Mouse (Mus musculus) heart, embryonic 13.5 days (tissue): ENCODE data around the gene Nudt9. TPM values are rescaled to one million over a fixed set of nuclear protein-coding genes. Genes with fewer than 3 reads are reported as not detected.

Source experiments
- ATAC-seq: fragments of 200-750 bp; cut with Nextera tagmentation; 2 replicates; pipeline ENCODE4 v1.8.0; 2017; ENCODE audit warnings: moderate TSS enrichment; ENCODE audit not compliant: insufficient number of reproducible peaks, low FRiP score, low TSS enrichment; ENCODE audit errors: extremely low read depth
- H3K27ac ChIP-seq: fragments of 300-500 bp; sonication (generic); replicated peaks from 2 replicates; pipeline ENCODE4 v1.5.1; 2015; ENCODE audit warnings: moderate library complexity, mild to moderate bottlenecking, inconsistent platforms
- H3K27me3 ChIP-seq: fragments of 300-500 bp; sonication (generic); replicated peaks from 2 replicates; pipeline ENCODE4 v1.6.1; 2015; ENCODE audit warnings: mild to moderate bottlenecking, inconsistent platforms
- H3K36me3 ChIP-seq: fragments of 300-500 bp; sonication (generic); 2 replicates; pipeline ENCODE4 v1.6.1; 2015; ENCODE audit warnings: mild to moderate bottlenecking, inconsistent platforms
- H3K4me1 ChIP-seq: fragments of 300-500 bp; sonication (generic); 2 replicates; pipeline ENCODE4 v1.6.1; 2015; ENCODE audit warnings: inconsistent platforms
- H3K4me2 ChIP-seq: fragments of 300-500 bp; sonication (generic); 2 replicates; pipeline ENCODE4 v1.6.1; 2015; ENCODE audit warnings: inconsistent platforms, mild to moderate bottlenecking, moderate library complexity
- H3K4me3 ChIP-seq: fragments of 300-500 bp; sonication (generic); 2 replicates; pipeline ENCODE4 v1.5.1; 2015; ENCODE audit warnings: moderate library complexity, mild to moderate bottlenecking, inconsistent platforms
- H3K9ac ChIP-seq: fragments of 300-500 bp; sonication (generic); 2 replicates; pipeline ENCODE4 v1.6.1; 2015; ENCODE audit warnings: inconsistent platforms, mild to moderate bottlenecking, moderate library complexity
- H3K9me3 ChIP-seq: fragments of 300-500 bp; sonication (generic); 2 replicates; pipeline ENCODE4 v1.6.1; 2016; ENCODE audit warnings: inconsistent platforms
- WGBS: fragments of 180-500 bp; shearing (Covaris S2); methylation state at CpG from one replicate; pipeline ENCODE4 v1.1.7; 2015; ENCODE audit warnings: mixed read lengths; 5-methylcytosine and 5-hydroxymethylcytosine counted together
- polyA plus RNA-seq: library from polyadenylated mRNA; unstranded; fragments of >200 nt; fragmentation: Nextera tagmentation; extraction: Ambion mirVana; gene quantifications from 2 replicates; pipeline ENCODE4 v1.2.1, GENCODE M21; 2015

Nudt9 gene
- polyA plus RNA-seq, 1 experiment from 2014 or later: 53.7 TPM

- WGBS: 90% methylated on average over 5 of the region's 5 CpGs
- H3K36me3 ChIP-seq: peaks cover 86% of the 10 kb centered on the region
- H3K27me3 ChIP-seq: no peaks in the 10 kb centered on the region
These were observed 14.3 kb downstream of the Nudt9 start for GRCm38 (mm10) chr5:104060429-104060828.

GRCm38 (mm10) chr5:104061936-104062772, 16.0 kb downstream of the Nudt9 start:
- Histone ChIP-seq H3K9me3 (no peaks in the 10 kb centered on the region), H3K4me3 (no peak overlapping the region), H3K9ac (no peak overlapping the region), H3K4me2 (no peak overlapping the region), H3K27me3 (no peaks in the 10 kb centered on the region), H3K4me1 (no peaks in the 10 kb centered on the region), H3K36me3 (peaks cover 73% of the 10 kb centered on the region), H3K27ac (no peak overlapping the region)
- 86% methylated on average over 13 of the region's 13 CpGs for WGBS
- no peak for ATAC-seq

More at GRCm38 (mm10) chr5:104060429-104060828, 14.3 kb downstream of the Nudt9 start:
- no peaks in the 10 kb centered on the region for H3K9me3 ChIP-seq
- H3K27ac ChIP-seq: no peak overlapping the region
- H3K4me2 ChIP-seq: no peak overlapping the region
- H3K4me1 ChIP-seq: no peaks in the 10 kb centered on the region
- H3K4me3 ChIP-seq: no peak overlapping the region
- ATAC-seq: no peak
- H3K9ac ChIP-seq: no peak overlapping the region

DNA sequence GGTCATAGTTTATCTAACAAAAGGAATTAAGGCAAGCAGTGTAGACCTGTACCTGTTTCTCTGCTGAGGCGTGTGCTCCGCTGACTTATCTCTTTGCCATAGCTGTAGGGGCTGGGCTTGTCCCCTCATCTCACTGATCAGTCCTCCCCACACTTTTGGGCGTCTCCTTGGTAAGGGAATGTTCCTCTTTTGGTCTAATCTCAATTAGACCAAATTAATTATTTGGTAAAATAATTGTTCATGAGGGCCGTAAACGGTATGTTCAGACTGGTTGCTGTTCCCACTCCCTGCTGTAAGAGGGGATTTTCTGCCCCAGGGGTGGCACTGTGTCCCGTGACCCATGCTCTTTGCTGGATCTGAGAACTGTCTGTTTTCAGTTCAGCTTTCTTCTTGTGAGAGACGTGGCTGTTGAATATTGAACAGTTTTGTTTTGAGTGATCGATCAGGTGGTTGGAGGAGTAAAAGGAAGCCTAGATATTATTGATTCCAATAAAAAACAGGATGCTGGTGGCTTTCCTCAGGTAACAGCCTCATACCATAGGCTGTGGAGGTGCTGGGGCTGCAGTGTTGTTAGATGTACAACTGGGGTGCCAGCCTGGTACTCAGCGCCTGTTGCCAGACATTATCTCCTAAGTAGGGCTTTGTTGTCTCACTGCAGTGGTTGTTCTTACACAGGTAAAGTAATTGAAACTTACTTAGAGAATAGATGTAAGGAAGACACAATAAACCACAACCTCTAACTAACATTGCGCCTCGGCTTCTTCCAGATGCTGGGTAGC, 16.9 kb downstream of the Nudt9 start:
- Histone ChIP-seq H3K4me1 (no peaks in the 10 kb centered on the region), H3K4me2 (no peak overlapping the region), H3K27me3 (no peaks in the 10 kb centered on the region), H3K27ac (no peak overlapping the region), H3K36me3 (peaks cover 69% of the 10 kb centered on the region), H3K9ac (no peak overlapping the region), H3K9me3 (no peaks in the 10 kb centered on the region), H3K4me3 (no peak overlapping the region)
- WGBS: 85% methylated on average over 11 of the region's 11 CpGs
- ATAC-seq: no peak

GRCm38 (mm10) chr5:104068751-104069150, 22.6 kb downstream of the Nudt9 start:
- Histone ChIP-seq H3K4me1 (peaks cover 7% of the 10 kb centered on the region), H3K4me2 (no peak overlapping the region), H3K27ac (no peak overlapping the region), H3K27me3 (no peaks in the 10 kb centered on the region), H3K9me3 (no peaks in the 10 kb centered on the region), H3K36me3 (peaks cover 12% of the 10 kb centered on the region), H3K4me3 (no peak overlapping the region), H3K9ac (no peak overlapping the region)
- 83% methylated on average over 7 of the region's 7 CpGs for whole genome bisulfite sequencing
- ATAC-seq: no peak

- Histone ChIP-seq H3K36me3 (no peaks in the 10 kb centered on the region), H3K27me3 (peaks cover 9% of the 10 kb centered on the region; the same call in 1 of the 2 replicates), H3K4me3 (no peak overlapping the region), H3K4me1 (peaks cover 7% of the 10 kb centered on the region), H3K9me3 (no peaks in the 10 kb centered on the region), H3K9ac (no peak overlapping the region), H3K27ac (no peak overlapping the region), H3K4me2 (no peak overlapping the region)
- no peak for ATAC-seq
- 68% methylated on average over 4 of the region's 4 CpGs for WGBS
These were observed 24.9 kb downstream of the Nudt9 start for GRCm38 (mm10) chr5:104071048-104071447.

DNA sequence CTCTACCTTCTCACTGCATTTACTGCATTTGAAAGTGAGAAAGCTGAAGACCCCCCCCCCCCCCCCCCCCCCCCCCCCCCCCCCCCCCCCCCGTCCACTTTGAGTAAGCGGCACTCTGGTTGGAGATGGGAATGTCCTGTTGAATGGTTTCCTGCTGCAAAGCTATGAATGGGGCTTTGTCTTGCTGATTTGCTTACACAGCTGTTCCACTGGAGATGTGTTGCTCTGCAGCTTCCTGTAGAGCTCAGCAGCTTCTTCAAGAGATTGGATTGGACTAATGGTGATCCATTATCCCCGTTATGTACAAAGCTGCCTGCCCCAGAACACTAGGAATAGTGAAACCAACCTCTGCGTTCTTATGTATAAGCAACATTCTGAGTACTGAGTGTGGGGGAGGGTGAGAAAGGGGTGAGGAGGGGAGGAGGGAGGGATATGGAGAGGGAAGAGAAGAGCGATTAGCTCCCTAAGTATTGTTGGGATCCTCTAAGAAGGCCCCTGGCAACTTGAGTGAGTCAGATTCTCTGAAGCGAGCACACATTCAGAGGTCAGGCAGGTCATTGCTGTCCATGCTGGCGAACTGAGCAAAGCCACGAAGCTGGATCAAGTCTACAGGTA, 26.3 kb downstream of the Nudt9 start:
- H3K4me3 ChIP-seq: no peak overlapping the region
- H3K9me3 ChIP-seq: no peaks in the 10 kb centered on the region
- peak; percentile 95 for ATAC-seq
- 25% methylated on average over 7 of the region's 8 CpGs for WGBS
- H3K36me3 ChIP-seq: no peaks in the 10 kb centered on the region
- peak overlapping the region; percentile 37; the same call in 1 of the 2 replicates for H3K9ac ChIP-seq
- peak overlapping the region; percentile 76 for H3K27ac ChIP-seq
- H3K27me3 ChIP-seq: peaks cover 9% of the 10 kb centered on the region; the same call in 1 of the 2 replicates
- peaks cover 17% of the 10 kb centered on the region for H3K4me1 ChIP-seq
- peak overlapping the region; percentile 33 for H3K4me2 ChIP-seq

DNA sequence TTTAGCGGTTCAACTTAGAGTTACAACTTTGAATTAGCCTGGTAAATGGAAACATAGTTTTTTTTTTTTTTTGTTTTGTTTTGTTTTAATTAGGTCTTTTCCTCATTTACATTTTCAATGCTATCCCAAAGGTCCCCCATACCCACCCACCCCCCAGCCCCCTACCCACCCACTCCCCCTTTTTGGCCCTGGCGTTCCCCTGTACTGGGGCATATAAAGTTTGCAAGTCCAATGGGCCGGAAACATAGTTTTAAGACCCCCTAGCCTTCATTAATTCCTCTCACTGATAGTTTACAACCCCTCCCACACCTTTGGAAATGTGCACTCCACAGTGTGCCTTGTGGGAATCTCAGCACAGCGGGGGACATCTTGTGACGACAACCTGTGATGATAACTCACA, 27.5 kb downstream of the Nudt9 start:
- H3K9ac ChIP-seq: no peak overlapping the region
- 73% methylated on average over 5 of the region's 5 CpGs for WGBS
- H3K4me3 ChIP-seq: no peak overlapping the region

DNA sequence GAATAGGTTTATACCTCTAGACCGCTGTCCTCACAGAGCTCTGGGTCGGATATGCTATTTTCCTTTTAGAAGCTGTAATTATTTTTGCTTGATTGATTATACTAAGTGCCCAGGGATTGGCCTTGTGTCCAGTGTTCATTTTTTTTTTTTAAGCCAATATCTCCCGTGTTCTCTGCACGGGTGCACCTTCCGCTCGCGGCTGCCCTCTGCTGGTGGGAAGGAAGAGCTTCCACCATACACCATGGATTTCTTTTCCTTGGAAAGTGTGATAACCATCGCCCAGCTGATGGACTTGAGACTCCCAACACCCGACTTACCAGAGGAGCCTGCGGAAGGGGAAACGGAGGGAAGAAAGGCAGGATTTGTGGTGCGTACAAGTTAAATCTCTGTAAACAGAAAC, 28.3 kb downstream of the Nudt9 start:
- H3K27me3 ChIP-seq: peaks cover 9% of the 10 kb centered on the region; the same call in 1 of the 2 replicates
- peaks cover 17% of the 10 kb centered on the region for H3K4me1 ChIP-seq
- H3K4me3 ChIP-seq: no peak overlapping the region
- H3K27ac ChIP-seq: no peak overlapping the region
- H3K9ac ChIP-seq: peak overlapping the region; percentile 19; the same call in 1 of the 2 replicates
- H3K4me2 ChIP-seq: peak overlapping the region; percentile 49
- H3K36me3 ChIP-seq: no peaks in the 10 kb centered on the region
- ATAC-seq: no peak
- H3K9me3 ChIP-seq: no peaks in the 10 kb centered on the region
- 25% methylated on average over 12 of the region's 12 CpGs for WGBS

More for the DNA sequence above, 27.5 kb downstream of the Nudt9 start:
- H3K9me3 ChIP-seq: no peaks in the 10 kb centered on the region
- ATAC-seq: peak; percentile 91
- no peak overlapping the region for H3K4me2 ChIP-seq
- no peak overlapping the region for H3K27ac ChIP-seq
- H3K36me3 ChIP-seq: no peaks in the 10 kb centered on the region
- H3K27me3 ChIP-seq: peaks cover 9% of the 10 kb centered on the region; the same call in 1 of the 2 replicates
- peaks cover 17% of the 10 kb centered on the region for H3K4me1 ChIP-seq

DNA sequence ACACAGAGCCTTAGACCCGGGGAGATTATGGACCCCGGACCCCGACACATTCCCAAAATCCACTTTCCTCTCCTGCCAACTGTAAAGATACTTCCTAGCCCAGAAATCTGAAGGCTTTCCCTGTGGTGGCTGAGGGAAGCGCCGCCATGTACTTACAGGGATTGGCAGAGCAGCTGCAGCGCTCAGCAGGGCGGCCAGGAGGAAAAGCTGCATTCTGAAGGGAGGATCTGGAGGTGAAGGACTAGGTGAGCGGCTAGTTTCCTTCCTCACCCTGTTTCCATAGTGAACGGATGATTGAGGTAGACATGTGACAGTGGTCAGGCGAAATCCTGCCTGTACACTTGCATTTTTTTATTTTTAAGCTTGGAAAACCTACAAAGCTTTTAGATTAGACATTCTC, 30.3 kb downstream of the Nudt9 start:
- ATAC-seq: no peak
- Histone ChIP-seq H3K4me3 (no peak overlapping the region), H3K27ac (no peak overlapping the region), H3K36me3 (no peaks in the 10 kb centered on the region; the same call in 1 of the 2 replicates), H3K4me1 (peaks cover 17% of the 10 kb centered on the region), H3K4me2 (0 out of 2 replicates have a peak overlapping the region, but pooled peaks have one; percentile 0), H3K9me3 (no peaks in the 10 kb centered on the region), H3K27me3 (peaks cover 9% of the 10 kb centered on the region; the same call in 1 of the 2 replicates), H3K9ac (peak overlapping the region; percentile 12; the same call in 1 of the 2 replicates)
- WGBS: 15% methylated on average over 10 of the region's 10 CpGs

DNA sequence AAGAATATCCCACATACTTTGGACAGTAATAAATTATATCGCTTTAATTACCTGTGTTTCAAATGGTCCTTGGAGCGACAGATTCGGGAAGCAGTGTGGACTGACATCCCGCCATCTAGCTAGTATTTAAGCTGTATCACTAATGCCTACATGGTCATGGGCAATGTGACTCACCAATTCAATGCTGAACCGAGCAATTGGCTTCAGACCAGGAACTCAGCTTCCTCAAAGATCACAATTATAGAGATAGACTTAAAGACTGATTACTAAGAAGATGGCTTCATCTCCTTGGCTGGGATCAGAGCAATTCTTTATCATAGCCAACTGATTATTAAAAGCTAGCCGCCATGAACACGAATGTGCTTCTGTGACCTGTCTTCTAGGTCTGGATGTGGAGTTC, 31.4 kb downstream of the Nudt9 start, which contains the start of gene Gm17660:
Gene Gm17660 (minus strand): TSS at position 101 of the 400 bp plus-strand sequence.
- Histone ChIP-seq H3K9me3 (no peaks in the 10 kb centered on the region), H3K4me2 (0 out of 2 replicates have a peak within 1 kb of the TSS, but pooled peaks have one; percentile 0), H3K27me3 (peaks cover 9% of the 10 kb centered on the region; the same call in 1 of the 2 replicates), H3K9ac (peak within 1 kb of the TSS; percentile 12; the same call in 1 of the 2 replicates), H3K4me3 (no peak within 1 kb of the TSS), H3K36me3 (no peaks in the 10 kb centered on the region; the same call in 1 of the 2 replicates), H3K27ac (no peak within 1 kb of the TSS), H3K4me1 (peaks cover 15% of the 10 kb centered on the region)
- WGBS: 85% methylated on average over 7 of the region's 7 CpGs
- no peak for ATAC-seq

- Histone ChIP-seq H3K27me3 (no peaks in the 10 kb centered on the region; the same call in 1 of the 2 replicates), H3K4me2 (no peak overlapping the region), H3K4me1 (peaks cover 11% of the 10 kb centered on the region), H3K36me3 (no peaks in the 10 kb centered on the region; the same call in 1 of the 2 replicates), H3K27ac (no peak overlapping the region), H3K4me3 (no peak overlapping the region), H3K9me3 (no peaks in the 10 kb centered on the region), H3K9ac (no peak overlapping the region)
- 73% methylated on average over 6 of the region's 6 CpGs for WGBS
- no peak for ATAC-seq
These were observed 34.6 kb downstream of the Nudt9 start for GRCm38 (mm10) chr5:104080736-104081135.
